Mouse (Mus musculus): ENCODE results near the gene Ccdc158. TPM values are rescaled to one million over a fixed set of nuclear protein-coding genes. Genes with fewer than 3 reads are reported as not detected.

Ccdc158 gene
- polyA plus RNA-seq, 1 experiment from 2014 or later: 0.90 TPM

- ATAC-seq (ENCODE audit: insufficient number of reproducible peaks, insufficient read depth, low FRiP score, low TSS enrichment, low read depth): no peak
- Histone ChIP-seq H3K4me2 (no peak overlapping the region), H3K27ac (no peak overlapping the region), H3K9me3 (no peaks in the 10 kb centered on the region), H3K36me3 (no peaks in the 10 kb centered on the region), H3K4me3 (replicated peaks) (no peak overlapping the region), H3K4me1 (replicated peaks) (no peaks in the 10 kb centered on the region), H3K27me3 (no peaks in the 10 kb centered on the region), H3K9ac (replicated peaks) (no peak overlapping the region)
- 82% methylated on average over 5 of the region's 5 CpGs for WGBS
These were observed 39.2 kb downstream of the Ccdc158 start for GRCm38 (mm10) chr5:92635891-92636290.

- H3K4me1 ChIP-seq (replicated peaks): no peaks in the 10 kb centered on the region
- no peak overlapping the region for H3K4me2 ChIP-seq
- 80% methylated on average over 3 of the region's 3 CpGs for WGBS
- no peak for ATAC-seq (ENCODE audit: insufficient number of reproducible peaks, insufficient read depth, low FRiP score, low TSS enrichment, low read depth)
- no peaks in the 10 kb centered on the region for H3K27me3 ChIP-seq
- H3K27ac ChIP-seq: no peak overlapping the region
- no peak overlapping the region for H3K9ac ChIP-seq (replicated peaks)
- H3K9me3 ChIP-seq: no peaks in the 10 kb centered on the region
- no peak overlapping the region for H3K4me3 ChIP-seq (replicated peaks)
- no peaks in the 10 kb centered on the region for H3K36me3 ChIP-seq
These were observed 40.2 kb downstream of the Ccdc158 start for GRCm38 (mm10) chr5:92634916-92635315.

- H3K36me3 ChIP-seq: no peaks in the 10 kb centered on the region
- WGBS: 59% methylated on average over 4 of the region's 4 CpGs
- H3K9ac ChIP-seq (replicated peaks): no peak overlapping the region
- H3K9me3 ChIP-seq: no peaks in the 10 kb centered on the region
- no peak overlapping the region for H3K4me2 ChIP-seq
- H3K27ac ChIP-seq: no peak overlapping the region
- H3K27me3 ChIP-seq: no peaks in the 10 kb centered on the region
- no peak overlapping the region for H3K4me3 ChIP-seq (replicated peaks)
- H3K4me1 ChIP-seq (replicated peaks): no peaks in the 10 kb centered on the region
- no peak for ATAC-seq (ENCODE audit: insufficient number of reproducible peaks, insufficient read depth, low FRiP score, low TSS enrichment, low read depth)
These were observed 41.5 kb downstream of the Ccdc158 start for GRCm38 (mm10) chr5:92633526-92633925.

DNA sequence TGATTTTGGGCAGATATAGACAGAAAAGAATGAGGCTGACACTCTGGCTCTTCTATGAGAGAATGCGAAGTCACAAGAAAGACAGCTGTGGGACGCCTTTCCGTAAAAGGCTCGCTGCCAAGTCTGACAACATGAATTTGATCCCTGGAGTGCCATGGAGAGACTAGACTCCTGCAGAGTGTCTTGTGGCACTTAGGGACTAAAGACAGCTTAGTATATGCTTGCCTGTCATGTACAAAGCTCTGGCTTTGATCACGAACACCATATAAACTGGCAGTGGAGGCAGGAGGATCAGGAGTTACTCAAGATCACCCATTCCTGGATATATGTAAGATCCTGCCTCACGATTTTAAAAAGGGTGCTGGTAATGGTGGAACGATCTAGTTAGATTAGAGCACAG lies 47.2 kb downstream of the Ccdc158 start:
- H3K4me1 ChIP-seq (replicated peaks): no peaks in the 10 kb centered on the region
- no peak for ATAC-seq (ENCODE audit: insufficient number of reproducible peaks, insufficient read depth, low FRiP score, low TSS enrichment, low read depth)
- WGBS: 37% methylated on average over 7 of the region's 7 CpGs
- no peak overlapping the region for H3K9ac ChIP-seq (replicated peaks)
- H3K9me3 ChIP-seq: no peaks in the 10 kb centered on the region
- no peak overlapping the region for H3K4me3 ChIP-seq (replicated peaks)
- H3K27me3 ChIP-seq: no peaks in the 10 kb centered on the region
- H3K4me2 ChIP-seq: no peak overlapping the region
- H3K36me3 ChIP-seq: no peaks in the 10 kb centered on the region
- H3K27ac ChIP-seq: no peak overlapping the region

DNA sequence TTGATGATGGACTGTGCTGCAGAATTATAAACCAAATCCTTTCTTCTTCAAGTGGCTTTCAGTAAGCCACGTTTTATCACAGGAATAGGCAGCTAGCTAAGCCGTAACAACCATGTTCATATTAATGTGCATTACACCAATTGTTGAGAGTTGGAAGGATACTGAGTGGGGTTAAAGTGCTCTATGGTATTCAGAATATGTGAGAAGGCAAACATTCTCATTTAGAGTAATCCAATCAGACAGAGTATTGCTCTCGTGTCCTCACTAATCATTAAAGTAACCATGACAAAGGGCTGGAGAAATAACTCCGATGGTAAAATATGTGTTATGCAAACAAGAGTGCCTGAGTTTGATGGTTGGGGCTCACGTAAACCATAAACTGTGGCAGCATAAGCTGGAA lies 53.2 kb downstream of the Ccdc158 start:
- Histone ChIP-seq H3K27ac (no peak overlapping the region), H3K9ac (replicated peaks) (no peak overlapping the region), H3K9me3 (no peaks in the 10 kb centered on the region), H3K27me3 (no peaks in the 10 kb centered on the region), H3K4me2 (no peak overlapping the region), H3K36me3 (no peaks in the 10 kb centered on the region), H3K4me1 (replicated peaks) (no peaks in the 10 kb centered on the region), H3K4me3 (replicated peaks) (no peak overlapping the region)
- WGBS: 83% methylated on average over 5 of the region's 5 CpGs
- ATAC-seq (ENCODE audit: insufficient number of reproducible peaks, insufficient read depth, low FRiP score, low TSS enrichment, low read depth): no peak

DNA sequence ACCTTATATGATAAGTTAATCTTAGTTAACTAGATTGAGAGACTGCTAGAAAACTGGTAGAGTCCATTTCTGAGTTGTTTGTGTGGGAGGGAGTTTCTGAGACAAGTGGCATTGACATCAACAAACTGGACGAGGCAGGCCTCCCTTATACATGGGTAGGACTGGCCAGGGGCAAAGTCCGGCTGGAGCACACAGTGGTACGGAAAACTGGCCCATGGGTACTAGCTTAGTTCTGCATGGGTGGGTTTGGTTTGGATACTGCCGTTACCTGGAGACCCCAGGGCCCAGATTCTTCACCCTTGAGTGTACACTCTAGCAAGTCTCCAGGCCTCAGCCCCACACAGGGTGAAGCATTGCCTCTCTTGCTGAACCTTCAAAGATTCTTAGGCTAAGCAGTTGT lies 62.3 kb downstream of the Ccdc158 start:
- Histone ChIP-seq H3K36me3 (no peaks in the 10 kb centered on the region), H3K9ac (replicated peaks) (no peak overlapping the region), H3K4me2 (no peak overlapping the region), H3K27me3 (no peaks in the 10 kb centered on the region), H3K4me1 (replicated peaks) (no peaks in the 10 kb centered on the region), H3K4me3 (replicated peaks) (no peak overlapping the region), H3K27ac (no peak overlapping the region), H3K9me3 (no peaks in the 10 kb centered on the region)
- ATAC-seq (ENCODE audit: insufficient number of reproducible peaks, insufficient read depth, low FRiP score, low TSS enrichment, low read depth): no peak
- WGBS: 84% methylated on average over 4 of the region's 4 CpGs

DNA sequence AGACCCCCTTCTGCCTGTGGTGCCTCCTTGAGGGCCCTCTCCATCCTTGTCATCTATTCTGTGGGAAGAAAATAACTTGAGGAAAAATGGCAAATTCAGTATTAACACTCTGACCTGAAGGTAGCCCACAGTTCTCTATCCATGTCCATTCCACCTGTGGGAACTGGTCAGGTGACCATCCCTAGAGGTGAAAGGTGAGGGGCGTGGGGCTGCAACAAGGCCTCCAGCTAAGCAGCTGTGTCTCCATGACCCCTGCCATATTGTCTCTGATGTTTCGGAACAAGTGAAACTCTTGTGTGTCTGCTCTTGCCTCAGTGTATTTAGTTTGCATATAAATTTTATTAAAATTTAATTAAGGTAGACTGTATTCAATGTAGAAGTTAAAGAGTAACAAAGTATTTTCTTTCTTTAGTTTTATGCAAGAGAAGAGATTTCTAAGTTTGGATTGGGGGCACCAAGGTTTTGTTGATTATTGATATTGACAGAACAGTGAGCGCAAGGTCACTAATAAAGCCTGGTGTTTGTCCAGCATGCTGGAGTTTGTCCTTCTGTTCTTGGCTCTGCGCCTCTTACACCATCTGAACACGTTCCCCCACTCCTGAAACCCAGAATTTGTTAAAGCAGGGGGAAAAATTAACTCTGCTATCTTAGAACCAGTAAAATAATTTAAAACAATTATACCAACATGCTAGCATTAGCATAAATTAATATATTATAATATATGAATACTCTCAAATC lies 67.4 kb downstream of the Ccdc158 start:
- Histone ChIP-seq H3K27ac (no peak overlapping the region), H3K27me3 (no peaks in the 10 kb centered on the region; the same call in 1 of the 2 replicates), H3K9me3 (no peaks in the 10 kb centered on the region), H3K4me3 (replicated peaks) (no peak overlapping the region), H3K36me3 (no peaks in the 10 kb centered on the region), H3K4me2 (no peak overlapping the region), H3K9ac (replicated peaks) (no peak overlapping the region), H3K4me1 (replicated peaks) (peaks cover 11% of the 10 kb centered on the region; the same call in 1 of the 2 replicates)
- WGBS: 91% methylated on average over 5 of the region's 5 CpGs
- ATAC-seq (ENCODE audit: insufficient number of reproducible peaks, insufficient read depth, low FRiP score, low TSS enrichment, low read depth): no peak

- Histone ChIP-seq H3K27ac (no peak overlapping the region), H3K36me3 (no peaks in the 10 kb centered on the region), H3K4me3 (replicated peaks) (no peak overlapping the region), H3K4me1 (replicated peaks) (peaks cover 11% of the 10 kb centered on the region; the same call in 1 of the 2 replicates), H3K27me3 (peaks cover 5% of the 10 kb centered on the region; the same call in 1 of the 2 replicates), H3K9me3 (no peaks in the 10 kb centered on the region), H3K9ac (replicated peaks) (no peak overlapping the region), H3K4me2 (no peak overlapping the region)
- WGBS: 83% methylated on average over 10 of the region's 10 CpGs
- no peak for ATAC-seq (ENCODE audit: insufficient number of reproducible peaks, insufficient read depth, low FRiP score, low TSS enrichment, low read depth)
These were observed 70.4 kb downstream of the Ccdc158 start for GRCm38 (mm10) chr5:92604452-92605247.

- Histone ChIP-seq H3K27me3 (peaks cover 7% of the 10 kb centered on the region; the same call in 1 of the 2 replicates), H3K9ac (replicated peaks) (peak within 1 kb of the TSS; percentile 73), H3K4me3 (replicated peaks) (peak within 1 kb of the TSS; percentile 66), H3K27ac (peak within 1 kb of the TSS; percentile 37; the same call in 1 of the 2 replicates), H3K4me2 (peak within 1 kb of the TSS; percentile 89), H3K9me3 (no peaks in the 10 kb centered on the region), H3K4me1 (replicated peaks) (peaks cover 11% of the 10 kb centered on the region; the same call in 1 of the 2 replicates), H3K36me3 (no peaks in the 10 kb centered on the region)
- WGBS: under 1% methylated on average over 67 of the region's 69 CpGs
- ATAC-seq (ENCODE audit: insufficient number of reproducible peaks, insufficient read depth, low FRiP score, low TSS enrichment, low read depth): peak; percentile 91
These were observed 72.1 kb downstream of the Ccdc158 start, which contains the start of gene Stbd1 for GRCm38 (mm10) chr5:92602691-92603690. Gene Stbd1, plus strand, starts transcription at chr5:92603041.

- WGBS: 74% methylated on average over 10 of the region's 10 CpGs
- no peak for ATAC-seq (ENCODE audit: insufficient number of reproducible peaks, insufficient read depth, low FRiP score, low TSS enrichment, low read depth)
- no peak overlapping the region for H3K27ac ChIP-seq
These were observed 76.0 kb downstream of the Ccdc158 start for GRCm38 (mm10) chr5:92599030-92599429.

More at GRCm38 (mm10) chr5:92599030-92599429, 76.0 kb downstream of the Ccdc158 start:
- no peaks in the 10 kb centered on the region for H3K9me3 ChIP-seq
- no peak overlapping the region for H3K4me2 ChIP-seq
- H3K9ac ChIP-seq (replicated peaks): no peak overlapping the region
- H3K4me3 ChIP-seq (replicated peaks): no peak overlapping the region
- peaks cover 7% of the 10 kb centered on the region; the same call in 1 of the 2 replicates for H3K27me3 ChIP-seq
- no peaks in the 10 kb centered on the region for H3K36me3 ChIP-seq
- H3K4me1 ChIP-seq (replicated peaks): peaks cover 7% of the 10 kb centered on the region; the same call in 1 of the 2 replicates

Measured in limb, embryonic 12.5 days (tissue).